Mouse (Mus musculus): ENCODE measurements at regions not wholly inside any gene's neighbourhood (a gene's known extent, or its start where the extent isn't known, plus 50 kb on each side); places are given as distances from the start of the nearest gene placed in this dataset.

GRCm38 (mm10) chr5:118502991-118503390, 57.5 kb upstream of the Med13l start:
- DNase-seq (ENCODE audit: low spot score), result no peak

- DNase-seq (ENCODE audit: low spot score), result no peak
Observed at GRCm38 (mm10) chr5:118504170-118504569, 56.3 kb upstream of the Med13l start.

GRCm38 (mm10) chr5:118504926-118505325, 55.6 kb upstream of the Med13l start:
- DNase-seq (ENCODE audit: low spot score), result no peak

GRCm38 (mm10) chr5:118509871-118510270, 50.6 kb upstream of the Med13l start:
- no peak for DNase-seq (ENCODE audit: low spot score)
